Comparison of ENCODE assay signal across 13 mouse cellular contexts in the genomic region with DNA sequence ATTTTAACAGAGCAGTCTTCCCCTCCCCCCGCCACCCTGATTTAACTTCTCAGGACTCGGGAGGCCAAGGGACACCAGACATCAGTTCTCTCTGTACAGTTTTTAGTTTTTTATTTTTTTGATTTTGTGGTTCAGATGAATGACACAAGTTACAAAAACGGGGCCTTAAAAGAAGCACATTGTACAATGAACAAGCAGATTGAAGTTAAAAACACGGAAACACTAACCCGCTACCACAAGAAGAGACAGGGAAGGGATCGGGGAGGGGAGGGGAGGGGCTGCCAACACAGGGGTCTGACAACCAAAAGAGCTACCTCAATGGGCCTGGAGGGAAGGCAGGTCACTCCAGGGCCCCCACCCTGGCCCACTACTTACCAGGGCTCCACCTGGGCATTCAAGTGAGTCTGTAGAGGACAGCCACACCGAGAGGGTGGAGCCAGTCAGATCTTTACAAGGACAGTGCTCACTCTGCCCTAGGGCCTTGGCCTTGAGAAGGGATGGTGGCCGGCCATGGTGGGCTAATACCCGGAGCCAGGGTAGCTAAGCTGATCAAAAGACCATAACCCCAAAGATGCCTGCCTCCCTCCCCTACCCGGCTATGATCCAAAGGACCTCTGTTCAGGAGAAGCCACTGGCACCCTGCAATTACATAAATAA. TPM values are rescaled to one million over a fixed set of nuclear protein-coding genes. Genes with fewer than 3 reads are reported as not detected.
DNase-seq lines count a peak whose midpoint lies in the region; ATAC-seq and TF ChIP-seq lines count a peak whose summit lies in the region.
"Had no signal": no experiment of that assay in that cellular context is flagged by ENCODE, and none has a peak within 500 bp of the region (broad histone marks: within the 10 kb centered on the region; RNA-seq: fewer than 3 reads in every experiment).

No protein-coding gene starts in this region.

- TF ChIP-seq RAD21 in CH12.LX (IDR thresholded peaks at IDR 0.05; ENCODE audit: low read depth, low read length) = no peak

- H3K9ac ChIP-seq in kidney, embryonic 15.5 days = no peak overlapping the region
- no peak overlapping the region for H3K9ac ChIP-seq in CH12.LX (ENCODE audit: insufficient read depth, low read depth)
- peak overlapping the region; percentile 49; the same call in 1 of the 2 replicates for H3K9ac ChIP-seq in hindbrain, embryonic 13.5 days
- H3K9ac ChIP-seq: embryonic facial prominence, embryonic 15.5 days; limb, embryonic 15.5 days had no signal

- H3K27me3 ChIP-seq in kidney, embryonic 15.5 days = no peaks in the 10 kb centered on the region
- H3K27me3 ChIP-seq in CH12.LX (replicated peaks) = no peaks in the 10 kb centered on the region
- no peaks in the 10 kb centered on the region for H3K27me3 ChIP-seq in hindbrain, embryonic 13.5 days
- H3K27me3 ChIP-seq: embryonic facial prominence, embryonic 15.5 days; limb, embryonic 15.5 days had no signal

- no peak for DNase-seq in kidney, adult 8-10 months
- no peak for DNase-seq in CH12.LX (ENCODE audit: extremely low read depth)
- peak; percentile 6 for DNase-seq in embryo, embryonic 10.5 days (ENCODE audit: low spot score)
- no peak for DNase-seq in urinary bladder, postnatal 4 days (ENCODE audit: low spot score in 2 of 2)
- no peak for DNase-seq in urinary bladder, postnatal 36 days (ENCODE audit: low spot score in 2 of 2)
- DNase-seq: lung, postnatal 14 days; thymus, postnatal 25 days had no signal

- WGBS in kidney, embryonic 15.5 days = 66% methylated on average over 10 of the region's 10 CpGs
- 56% methylated on average over 10 of the region's 10 CpGs for WGBS in hindbrain, embryonic 13.5 days

- H3K4me2 ChIP-seq in kidney, embryonic 15.5 days = no peak overlapping the region
- H3K4me2 ChIP-seq in CH12.LX (ENCODE audit: insufficient read depth, low read depth, poor library complexity, severe bottlenecking) = no peak overlapping the region
- no peak overlapping the region for H3K4me2 ChIP-seq in hindbrain, embryonic 13.5 days
- H3K4me2 ChIP-seq: embryonic facial prominence, embryonic 15.5 days; heart, embryonic 11.5 days; limb, embryonic 15.5 days had no signal

- H3K36me3 ChIP-seq in kidney, embryonic 15.5 days = peaks cover 40% of the 10 kb centered on the region
- peaks cover 24 to 34% of the 10 kb centered on the region in 2 experiments for H3K36me3 ChIP-seq in CH12.LX (replicated peaks in 1 of 2; ENCODE audit: control insufficient read depth in 1 of 2, insufficient read depth in 1 of 2, low read length in 1 of 2)
- H3K36me3 ChIP-seq in hindbrain, embryonic 13.5 days = peaks cover 46% of the 10 kb centered on the region

- ATAC-seq in kidney, embryonic 15.5 days (replicated peaks; ENCODE audit: low FRiP score) = peak; percentile 59; the same call in 1 of the 2 replicates
- no peak for ATAC-seq in hindbrain, embryonic 13.5 days (ENCODE audit: low FRiP score)

- H3K4me1 ChIP-seq in kidney, embryonic 15.5 days = peaks cover 28% of the 10 kb centered on the region
- H3K4me1 ChIP-seq in CH12.LX (ENCODE audit: control insufficient read depth in 1 of 2, insufficient read depth in 2 of 2) = peaks cover 17 to 63% of the 10 kb centered on the region in 2 experiments
- H3K4me1 ChIP-seq in hindbrain, embryonic 13.5 days (replicated peaks) = peaks cover 12% of the 10 kb centered on the region; the same call in 1 of the 2 replicates

- TF ChIP-seq POLR2A in CH12.LX (IDR thresholded peaks at IDR 0.05; ENCODE audit: low read depth, low read length) = peak; percentile 32; the same call in 1 of the 2 replicates

- no peak overlapping the region for H3K27ac ChIP-seq in kidney, embryonic 15.5 days
- peak overlapping the region; percentile 17; the same call in 1 of the 2 replicates for H3K27ac ChIP-seq in CH12.LX (ENCODE audit: insufficient read depth, low read depth)
- peak overlapping the region; percentile 40 for H3K27ac ChIP-seq in hindbrain, embryonic 13.5 days
- H3K27ac ChIP-seq: embryonic facial prominence, embryonic 15.5 days; limb, embryonic 15.5 days had no signal

- no peak overlapping the region for H3K4me3 ChIP-seq in kidney, embryonic 15.5 days (replicated peaks)
- H3K4me3 ChIP-seq in CH12.LX (replicated peaks in 1 of 3; ENCODE audit: low read depth in 2 of 3, low read length in 2 of 3, poor library complexity in 1 of 3) = no peak overlapping the region
- no peak overlapping the region for H3K4me3 ChIP-seq in hindbrain, embryonic 13.5 days
- H3K4me3 ChIP-seq: embryonic facial prominence, embryonic 15.5 days; limb, embryonic 15.5 days; myocyte had no signal

- no peak for TF ChIP-seq CTCF in CH12.LX (conservative IDR thresholded peaks at IDR 0.05 in 1 of 2, IDR thresholded peaks at IDR 0.05 in 1 of 2; ENCODE audit: low read depth in 2 of 2, low read length in 2 of 2)

- dilution Hi-C loops in CH12.LX (cut with MboI; ENCODE audit: extremely low pct_ligation_motif_present, extremely low pct_unique_long_range_greater_than_20kb, low sequenced_read_pairs) = no loop called here

- in situ Hi-C loops in CH12.LX (cut with MboI; ENCODE audit: low pct_ligation_motif_present, low pct_unique_long_range_greater_than_20kb, low sequenced_read_pairs) = no loop called here

- TF ChIP-seq EP300 in CH12.LX (IDR thresholded peaks at IDR 0.05; ENCODE audit: low read length) = no peak

- H3K79me2 ChIP-seq in CH12.LX (replicated peaks; ENCODE audit: control insufficient read depth, extremely low read depth, insufficient read depth, poor library complexity, severe bottlenecking) = no peaks in the 10 kb centered on the region

- no peaks in the 10 kb centered on the region for H3K9me3 ChIP-seq in kidney, embryonic 15.5 days (replicated peaks)
- peaks cover 5% of the 10 kb centered on the region for H3K9me3 ChIP-seq in CH12.LX (replicated peaks; ENCODE audit: low read length)
- H3K9me3 ChIP-seq in hindbrain, embryonic 13.5 days = no peaks in the 10 kb centered on the region
- H3K9me3 ChIP-seq: embryonic facial prominence, embryonic 15.5 days; limb, embryonic 15.5 days had no signal

TF ChIP-seq in CH12.LX, 34 proteins besides CTCF, POLR2A, EP300 and RAD21:
- TF ChIP-seq SIN3A (IDR thresholded peaks at IDR 0.05; ENCODE audit: low read length) = no peak
- no peak for TF ChIP-seq MAX (IDR thresholded peaks at IDR 0.05; ENCODE audit: low read length)
- no peak for TF ChIP-seq ZMIZ1 (IDR thresholded peaks at IDR 0.05; ENCODE audit: low read depth, low read length)
- TF ChIP-seq USF2 (conservative IDR thresholded peaks at IDR 0.05; ENCODE audit: low read depth, low read length) = no peak
- no peak for TF ChIP-seq ETS1 (conservative IDR thresholded peaks at IDR 0.05; ENCODE audit: low read depth, low read length)
- no peak for TF ChIP-seq USF1 (IDR thresholded peaks at IDR 0.05; ENCODE audit: low read depth, low read length)
- no peak for TF ChIP-seq KAT2A (IDR thresholded peaks at IDR 0.05; ENCODE audit: insufficient replicate concordance, low read length)
- no peak for TF ChIP-seq RCOR1 (conservative IDR thresholded peaks at IDR 0.05; ENCODE audit: low read depth, low read length)
- TF ChIP-seq CHD1 (IDR thresholded peaks at IDR 0.05; ENCODE audit: low read depth, low read length) = no peak
- TF ChIP-seq JUN (IDR thresholded peaks at IDR 0.05; ENCODE audit: insufficient read depth, low read depth, low read length) = no peak
- TF ChIP-seq TCF12 (IDR thresholded peaks at IDR 0.05; ENCODE audit: low read depth, low read length) = no peak
- no peak for TF ChIP-seq E2F4 (IDR thresholded peaks at IDR 0.05; ENCODE audit: insufficient replicate concordance, low read depth, low read length)
- no peak for TF ChIP-seq UBTF (IDR thresholded peaks at IDR 0.05; ENCODE audit: low read depth, low read length)
- no peak for TF ChIP-seq MAZ (IDR thresholded peaks at IDR 0.05; ENCODE audit: low read depth, low read length)
- TF ChIP-seq ELF1 (IDR thresholded peaks at IDR 0.05; ENCODE audit: low read depth, low read length) = no peak
- no peak for TF ChIP-seq POLR2AphosphoS2 (IDR thresholded peaks at IDR 0.05; ENCODE audit: low read depth, low read length)
- TF ChIP-seq IRF4 (IDR thresholded peaks at IDR 0.05; ENCODE audit: low read depth, low read length) = no peak
- no peak for TF ChIP-seq MXI1 (IDR thresholded peaks at IDR 0.05; ENCODE audit: low read depth, low read length)
- TF ChIP-seq ZKSCAN1 (IDR thresholded peaks at IDR 0.05; ENCODE audit: borderline replicate concordance, low read depth, low read length) = no peak
- TF ChIP-seq GABPA (IDR thresholded peaks at IDR 0.05; ENCODE audit: insufficient replicate concordance, low read depth, low read length) = no peak

RNA-seq across cellular contexts. Expression of a gene that starts 15.0 kb away (rescaled TPM):
- 33.9 and 37.1 TPM in 2 replicates for polyA plus RNA-seq in kidney, embryonic 15.5 days (2015; fragmentation: Nextera tagmentation; extraction: Ambion mirVana)
- total RNA-seq in CH12.LX (2012; rRNA removed) (11.2 and 11.8 TPM in 2 replicates), CH12.LX (2014; rRNA removed) (2.8 and 3.4 TPM in 2 replicates)
- polyA plus RNA-seq in CH12.LX (2012; ENCODE audit: insufficient read length, low read depth) = 11.9 and 13.3 TPM in 2 replicates
- 33.8 and 34.0 TPM in 2 replicates for polyA plus RNA-seq in hindbrain, embryonic 13.5 days (2015; fragmentation: Nextera tagmentation; extraction: Ambion mirVana)

RNA-seq across cellular contexts. Expression of a gene that starts 15.2 kb away (rescaled TPM):
- polyA plus RNA-seq in kidney, embryonic 15.5 days (2015; fragmentation: Nextera tagmentation; extraction: Ambion mirVana) = 5.1 and 7.0 TPM in 2 replicates
- total RNA-seq in CH12.LX (2012; rRNA removed) (0.88 and 2.1 TPM in 2 replicates), CH12.LX (2014; rRNA removed) (0.80 and 1.0 TPM in 2 replicates)
- polyA plus RNA-seq in CH12.LX (2012; ENCODE audit: insufficient read length, low read depth) = 1.5 and 2.0 TPM in 2 replicates
- 16.1 and 18.0 TPM in 2 replicates for polyA plus RNA-seq in hindbrain, embryonic 13.5 days (2015; fragmentation: Nextera tagmentation; extraction: Ambion mirVana)
